Mouse (Mus musculus) gonadal fat pad, adult 2 months (tissue): ENCODE measurements around the gene Acss2. TPM values are rescaled to one million over a fixed set of nuclear protein-coding genes. Genes with fewer than 3 reads are reported as not detected.
"Not testable (repeated sequence)": the region's sequence is repeated elsewhere in the genome, so short reads cannot be mapped to it uniquely, and the experiment has no call there.

Experiments
- DNase-seq: peaks from one replicate; pipeline ENCODE4 v3.0.0-alpha.2; 2012; ENCODE audit warnings: low read depth
- polyA plus RNA-seq: library from polyadenylated mRNA; depleted of rRNA; stranded (reverse); fragments of >200 nt; gene quantifications from 2 replicates; pipeline ENCODE4 v1.2.3, GENCODE M21; 2012

Acss2 gene
- polyA plus RNA-seq, 1 experiment: 93.7 TPM

DNA sequence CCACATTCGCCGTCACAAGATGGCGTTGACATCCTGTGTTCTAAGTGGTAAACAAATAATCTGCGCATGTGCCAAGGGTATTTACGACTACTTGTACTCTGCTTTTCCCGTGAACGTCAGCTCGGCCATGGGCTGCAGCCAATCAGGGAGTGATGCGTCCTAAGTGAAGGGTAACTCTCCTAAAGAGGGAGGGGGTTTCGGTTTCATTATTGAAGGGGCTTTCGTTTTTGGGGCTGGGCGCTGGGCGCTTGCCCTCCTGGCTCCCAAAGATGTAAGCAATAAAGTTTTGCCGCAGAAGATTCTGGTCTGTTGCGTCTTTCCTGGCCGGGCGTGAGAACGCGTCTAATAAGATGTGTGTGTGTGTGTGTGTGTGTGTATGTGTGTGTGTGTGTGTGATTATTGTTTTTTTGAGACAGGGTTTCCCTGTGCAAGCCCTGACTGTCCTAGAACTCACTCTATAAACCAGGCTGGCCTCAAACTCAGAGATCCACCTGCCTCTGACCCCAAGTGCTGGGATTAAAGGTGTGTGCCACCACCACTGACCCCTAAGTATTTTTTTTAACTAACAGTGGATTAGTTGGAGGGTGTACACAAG lies 20.8 kb downstream of the Acss2 start:
- not testable (repeated sequence) for DNase-seq

DNA sequence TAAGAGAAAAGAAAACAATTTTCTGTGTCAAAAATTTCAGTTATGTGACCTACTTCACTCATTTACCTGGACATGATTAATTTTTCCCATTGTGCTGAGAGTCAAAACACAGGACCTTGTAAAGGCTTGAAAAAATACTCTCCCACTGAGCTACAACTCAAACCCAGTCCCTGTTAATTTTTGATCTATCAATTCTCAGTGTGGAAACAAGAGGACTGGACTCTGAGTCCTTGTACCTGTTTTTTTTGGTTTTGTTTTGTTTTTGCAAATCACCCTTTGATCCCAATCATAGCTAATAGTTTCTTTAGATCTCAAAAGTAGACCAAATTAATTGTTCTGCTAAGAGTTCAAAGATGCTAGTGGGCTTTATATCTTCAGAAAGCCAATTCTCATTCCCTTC lies 21.9 kb downstream of the Acss2 start:
- no peak for DNase-seq

DNA sequence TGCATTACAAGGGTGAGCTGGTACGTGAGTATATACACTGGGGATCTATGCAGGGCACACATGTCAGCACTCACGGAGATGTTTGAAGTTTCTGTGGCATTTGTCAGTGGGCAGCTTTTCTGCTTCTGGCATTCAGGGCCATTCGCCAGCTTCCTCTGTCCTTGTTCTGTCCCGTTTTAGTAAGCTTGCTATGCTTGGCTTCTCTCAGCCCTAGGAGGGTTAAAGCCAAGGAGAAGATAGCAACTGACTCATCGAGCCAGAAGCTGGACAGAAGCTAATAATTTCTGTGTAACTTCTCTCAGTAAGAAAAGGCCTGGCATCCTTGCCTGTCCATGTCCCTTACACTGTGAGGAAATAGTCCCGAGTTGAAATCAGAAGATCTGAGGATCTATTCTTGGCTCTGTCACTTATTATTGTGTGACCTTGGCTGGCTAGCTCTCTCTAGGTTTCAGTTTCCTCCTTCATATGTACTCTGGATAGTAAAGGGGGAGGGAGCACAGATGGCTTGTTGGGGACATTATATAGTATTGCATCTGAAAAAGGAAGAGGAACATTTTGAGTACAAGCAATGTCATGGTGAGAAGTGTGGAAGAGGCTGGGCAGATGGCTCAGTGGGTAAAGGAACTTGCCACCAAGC lies 23.2 kb downstream of the Acss2 start:
- DNase-seq: peak; percentile 89

DNA sequence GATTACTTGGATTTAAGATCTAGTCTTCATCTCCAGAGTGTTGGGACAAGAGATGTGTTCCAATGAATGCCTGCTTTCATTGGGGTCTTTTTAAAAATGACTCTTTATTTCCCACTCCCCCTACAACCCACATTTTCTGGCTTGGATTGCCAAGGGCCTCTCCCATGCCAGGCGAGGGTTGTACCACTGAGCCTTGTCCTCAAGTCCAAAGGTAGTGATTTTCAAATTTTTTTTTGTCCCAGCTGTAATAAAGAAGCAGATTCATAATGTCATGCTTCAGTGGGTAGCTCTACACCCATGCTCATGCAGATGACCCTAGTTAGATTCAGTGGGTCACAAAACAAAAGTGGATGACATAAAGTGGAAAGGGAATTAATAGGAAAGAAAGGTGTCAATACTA lies 29.2 kb downstream of the Acss2 start:
- no peak for DNase-seq

DNA sequence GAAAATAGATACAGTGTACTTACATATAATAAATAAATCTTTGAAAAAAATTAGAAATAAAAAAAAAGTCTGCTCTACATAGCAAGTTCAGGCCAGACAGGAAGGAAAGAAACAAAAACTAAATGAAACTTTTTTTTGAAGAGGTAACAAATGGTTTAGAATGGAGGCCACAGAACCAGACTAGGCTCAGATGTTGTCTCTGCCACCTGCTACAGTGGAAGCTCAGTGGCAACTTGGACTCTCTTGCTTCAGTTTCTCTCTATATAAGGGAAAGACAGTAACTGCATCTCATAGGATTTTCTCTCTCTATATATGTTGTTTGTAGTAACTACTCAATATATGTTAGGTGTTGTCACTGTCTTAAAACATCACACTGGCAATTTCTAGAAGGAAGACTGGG lies 34.6 kb downstream of the Acss2 start:
- DNase-seq: no peak

DNA sequence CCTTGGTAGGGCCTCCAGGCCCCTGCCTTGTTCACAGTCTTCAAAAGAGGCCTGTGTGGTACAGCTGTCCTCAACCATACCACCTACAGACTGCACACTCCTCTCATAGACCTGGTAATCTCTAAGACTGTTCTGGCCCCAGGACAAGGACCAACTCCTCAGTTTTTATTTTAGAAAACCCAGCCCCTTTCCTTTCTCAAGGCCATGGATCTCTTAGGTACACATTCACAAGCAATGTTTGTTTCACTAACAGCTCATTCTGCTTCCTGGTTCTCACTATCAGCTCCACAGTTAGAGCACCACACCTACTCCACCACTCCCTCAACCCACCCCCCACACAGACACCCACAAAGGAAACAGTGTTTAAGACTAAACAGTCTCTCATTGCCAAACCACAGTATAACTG lies 35.2 kb downstream of the Acss2 start:
- DNase-seq: no peak

DNA sequence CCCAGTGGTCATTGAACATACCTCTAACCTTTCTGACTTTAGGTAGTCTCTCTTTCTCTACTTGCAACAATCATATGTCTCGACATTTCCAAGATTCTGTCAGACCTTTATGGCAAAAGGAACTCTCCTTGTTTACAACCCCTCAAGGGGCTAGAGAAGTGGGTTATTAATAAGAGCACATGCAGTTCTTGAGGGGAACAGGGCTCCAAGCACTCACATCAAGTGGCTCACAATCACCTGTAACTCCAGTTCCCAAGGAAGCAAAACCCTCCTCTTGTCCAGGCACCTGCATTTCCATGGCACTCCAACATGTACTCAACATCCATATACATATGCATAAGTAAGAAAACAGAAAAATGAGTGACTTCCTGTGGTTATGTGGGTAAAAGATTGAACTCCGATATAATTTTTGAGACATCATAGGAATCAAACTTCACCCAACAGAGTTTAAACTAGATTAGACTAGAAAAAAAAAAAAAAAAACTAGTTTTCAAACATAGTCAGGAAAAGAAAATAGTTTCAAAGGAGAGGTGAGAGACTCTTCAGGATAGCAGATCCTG lies 36.8 kb downstream of the Acss2 start:
- DNase-seq: no peak

DNA sequence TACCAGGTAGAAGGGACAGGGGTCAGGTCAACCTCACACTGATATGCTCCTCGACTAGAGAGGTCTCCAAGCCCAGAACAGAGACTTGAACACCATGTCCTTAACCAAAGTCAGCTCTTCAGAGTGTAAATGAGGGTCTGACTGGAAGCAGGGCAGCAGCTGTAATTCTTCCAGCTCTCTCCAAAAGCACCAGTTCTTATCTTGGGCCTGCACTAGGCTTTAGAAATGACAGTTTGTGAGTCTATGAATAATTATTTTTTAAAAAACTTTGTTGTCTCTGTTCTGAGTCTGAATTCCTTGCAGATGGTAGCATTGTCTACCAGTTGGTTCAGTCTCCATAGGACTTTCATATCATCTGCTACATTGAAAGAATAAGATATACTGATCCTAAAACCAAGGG lies 44.5 kb downstream of the Acss2 start:
- DNase-seq: no peak

DNA sequence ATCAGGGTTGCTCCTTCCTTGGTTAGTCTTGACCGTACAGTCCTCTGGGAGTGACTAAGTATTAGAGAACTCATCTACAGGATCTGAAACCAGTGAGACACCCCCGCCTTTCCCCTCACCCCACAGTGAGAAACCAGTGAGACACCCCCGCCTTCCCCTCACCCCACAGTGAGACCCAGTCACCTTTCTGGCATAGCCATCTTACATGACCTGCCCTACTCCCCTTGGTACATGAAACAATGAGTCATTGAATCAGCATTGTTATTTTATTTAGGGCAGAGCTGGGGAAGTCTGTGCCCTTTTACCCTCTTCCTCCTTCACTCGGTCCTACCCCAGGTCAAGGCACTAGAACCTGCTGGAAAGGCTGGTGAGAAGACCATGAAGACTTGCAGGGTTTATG lies 45.2 kb downstream of the Acss2 start:
- DNase-seq: no peak

DNA sequence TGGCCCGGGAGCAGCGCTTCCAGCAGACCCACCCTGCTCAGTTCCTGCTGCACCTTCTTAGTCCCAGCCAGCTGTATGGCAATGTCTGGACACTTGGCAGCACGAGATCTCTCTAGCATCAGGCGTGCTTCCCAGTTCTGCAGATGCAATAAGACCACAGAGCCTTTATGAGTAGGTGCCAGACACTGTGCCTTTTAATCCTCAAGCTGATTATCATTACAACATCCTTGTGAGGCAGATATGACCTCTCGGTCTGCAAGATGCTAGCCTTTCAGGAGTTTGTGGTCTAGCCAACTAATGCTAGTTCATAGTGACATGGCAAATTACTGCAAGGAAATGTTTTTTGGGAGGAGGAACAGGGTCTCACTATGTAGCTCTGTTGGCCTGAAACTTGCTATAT lies 50.0 kb downstream of the Acss2 start:
- no peak for DNase-seq

DNA sequence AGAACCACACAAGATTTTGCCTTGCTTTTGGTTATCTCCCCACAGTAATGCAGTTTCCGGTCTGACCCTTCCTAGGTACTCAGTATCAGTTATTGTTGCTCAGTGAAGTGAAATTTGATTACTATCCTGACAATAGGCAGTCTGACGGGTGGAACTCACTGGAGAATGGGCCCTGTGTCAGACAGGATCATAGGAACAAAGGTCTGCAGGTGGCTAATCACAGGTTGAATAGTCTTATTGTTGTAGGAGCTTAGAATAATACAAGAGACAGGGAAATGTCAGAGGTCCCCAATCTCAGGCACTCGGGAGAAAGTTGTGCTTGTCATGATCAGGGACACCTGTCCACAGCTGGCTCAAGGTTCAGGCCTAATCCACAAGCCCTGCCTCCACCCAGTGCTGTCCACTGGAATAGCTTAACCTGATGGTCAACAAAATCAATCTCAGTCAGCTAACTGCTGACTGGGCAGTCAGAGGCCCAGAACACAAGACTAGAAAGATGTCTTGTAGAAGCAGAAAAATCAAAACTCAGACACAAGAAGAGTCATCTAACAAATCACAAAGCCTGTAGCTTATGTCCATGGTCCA lies 51.6 kb downstream of the Acss2 start:
- DNase-seq: no peak

DNA sequence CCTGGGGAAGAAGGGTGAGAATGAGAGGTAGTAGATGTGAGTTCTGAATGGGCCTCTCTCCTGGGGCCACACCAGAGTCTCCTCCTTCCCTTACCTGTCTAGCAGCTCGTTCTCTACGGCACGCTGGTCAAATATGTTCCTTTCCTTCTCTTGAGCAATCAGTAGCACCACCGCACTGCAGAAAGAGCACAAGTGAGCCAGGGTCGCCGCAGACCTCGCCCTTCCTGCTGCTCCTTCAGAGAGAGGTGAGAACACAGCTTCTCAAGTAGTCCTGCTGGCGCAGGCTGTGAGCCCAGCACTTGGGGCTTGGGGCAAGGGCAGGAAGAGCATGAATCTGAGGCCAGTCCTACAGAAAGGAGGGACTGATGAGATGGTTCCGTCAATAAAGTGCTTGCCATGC lies 55.3 kb downstream of the Acss2 start:
- DNase-seq: no peak

DNA sequence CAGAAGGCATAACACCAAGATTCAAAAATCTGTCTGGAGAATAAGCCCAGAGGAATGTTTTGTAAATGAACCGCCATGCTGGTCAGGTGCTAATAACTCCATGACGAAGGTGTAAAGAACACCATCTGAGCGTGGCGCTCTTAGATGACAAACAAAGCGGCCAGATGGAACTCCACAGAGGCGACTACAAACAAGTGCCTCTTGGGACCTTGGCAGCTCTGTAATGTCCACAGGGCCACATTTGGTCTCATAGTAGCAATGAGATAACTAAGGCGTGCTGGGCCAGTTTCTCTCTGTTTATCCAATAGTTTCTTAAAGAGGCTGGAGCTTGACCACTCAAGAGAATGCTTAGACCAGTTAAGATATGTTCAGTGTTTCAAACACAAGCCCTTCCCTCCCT lies 56.2 kb downstream of the Acss2 start:
- DNase-seq: no peak

DNA sequence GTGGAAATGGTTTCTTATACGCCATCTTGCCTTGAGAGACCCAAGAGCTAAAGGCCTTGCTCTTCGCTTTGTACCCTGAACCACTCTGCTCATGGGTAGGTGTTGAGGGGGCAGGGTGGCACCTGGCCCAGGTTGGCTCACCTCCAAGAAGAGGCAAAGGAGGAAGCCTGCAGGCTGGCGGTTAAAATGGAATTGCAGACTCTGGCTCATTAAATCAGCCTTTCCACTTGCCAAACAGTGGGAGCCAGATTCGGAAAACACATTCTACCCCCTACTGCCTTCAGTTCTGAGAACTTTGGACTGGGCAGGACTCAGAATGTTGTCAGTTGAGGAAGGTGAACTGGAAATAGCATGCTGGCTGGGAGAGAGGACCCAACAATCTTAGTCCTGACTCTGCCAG lies 57.0 kb downstream of the Acss2 start:
- DNase-seq: no peak

DNA sequence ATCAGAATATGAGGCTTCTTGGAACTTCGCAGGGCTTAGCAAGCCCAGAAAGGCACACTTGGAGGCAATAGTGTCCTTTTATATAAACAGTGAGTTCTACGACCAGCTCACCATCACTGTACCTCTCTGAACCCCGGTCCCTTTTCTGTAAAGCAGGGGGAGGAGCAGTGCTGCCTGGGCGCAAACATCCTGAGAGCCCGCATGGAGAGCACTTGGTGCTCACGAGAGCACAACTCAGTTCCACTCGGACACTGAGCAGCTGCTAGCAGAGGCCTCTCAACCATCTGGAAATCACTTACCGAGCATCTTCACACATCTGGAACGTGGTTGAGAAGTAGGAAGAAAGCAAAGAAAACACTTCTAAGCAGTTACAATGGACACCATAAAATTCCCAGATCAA lies 58.9 kb downstream of the Acss2 start:
- DNase-seq: no peak

DNA sequence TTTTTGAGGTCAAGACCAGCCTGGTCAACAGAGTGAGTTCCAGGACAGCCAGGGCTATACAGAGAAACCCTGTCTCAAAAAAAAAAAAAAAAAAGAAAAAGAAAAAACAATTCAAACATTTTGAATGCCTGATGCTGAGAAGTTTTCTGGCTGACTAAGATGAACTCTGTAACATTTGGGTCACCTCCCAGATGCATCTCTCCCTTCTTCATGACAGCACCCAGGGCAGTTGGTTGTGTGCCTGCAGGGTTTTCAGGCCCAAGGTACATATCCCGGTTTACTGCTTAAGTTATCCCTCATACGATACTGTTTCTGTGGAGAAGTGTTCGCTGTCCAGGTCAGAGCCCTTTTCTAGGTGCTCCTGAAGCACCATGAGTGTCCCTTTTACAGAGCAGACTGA lies 62.6 kb downstream of the Acss2 start:
- DNase-seq: no peak

DNA sequence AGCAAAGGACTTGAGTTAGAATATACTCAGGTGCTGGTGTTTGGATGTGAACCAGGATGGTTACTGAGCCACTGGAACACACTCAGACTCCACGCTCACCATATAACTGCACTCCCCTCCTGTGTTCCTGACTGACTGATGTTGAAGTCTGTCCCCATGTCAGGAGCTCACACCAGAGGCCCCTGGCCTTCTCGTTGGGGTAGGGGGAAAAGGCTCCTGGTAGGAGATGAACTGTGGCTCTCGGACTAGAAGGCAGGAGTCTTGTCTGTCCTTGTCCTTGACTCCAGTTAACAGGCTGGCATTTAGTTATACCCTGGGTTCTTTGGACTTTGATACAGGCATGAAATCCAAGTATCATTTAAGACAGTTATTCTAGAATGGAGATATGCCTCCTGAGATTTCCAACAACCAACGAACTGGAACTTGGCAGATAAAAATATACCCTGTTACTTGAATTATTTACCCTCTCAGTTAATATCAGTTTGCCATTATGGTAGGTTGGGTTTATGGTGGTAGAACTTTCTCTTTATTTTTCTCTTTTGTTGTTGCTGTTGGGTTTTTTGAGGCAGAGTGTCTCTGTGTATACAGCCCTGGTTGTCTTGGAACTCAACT lies 64.7 kb downstream of the Acss2 start:
- DNase-seq: no peak

DNA sequence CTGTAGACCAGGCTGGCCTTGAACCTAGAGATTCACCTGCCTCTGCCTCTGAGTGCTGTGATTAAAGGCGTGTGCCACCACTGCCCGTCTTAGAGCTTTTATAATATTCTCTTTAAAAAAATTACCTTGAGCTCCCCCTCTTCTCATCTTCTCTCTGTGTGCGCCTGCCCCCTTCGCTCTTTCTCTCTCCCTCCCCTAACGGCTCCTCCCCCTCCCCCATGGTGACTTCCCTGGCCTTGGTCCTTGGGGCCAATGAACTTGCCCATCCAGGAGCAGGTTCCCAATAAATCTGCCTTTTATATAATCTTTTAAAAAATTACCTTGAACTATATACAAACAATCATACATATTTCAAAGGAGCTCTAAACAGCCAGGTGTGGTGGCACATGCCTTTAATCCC lies 65.2 kb downstream of the Acss2 start:
- DNase-seq: no peak

DNA sequence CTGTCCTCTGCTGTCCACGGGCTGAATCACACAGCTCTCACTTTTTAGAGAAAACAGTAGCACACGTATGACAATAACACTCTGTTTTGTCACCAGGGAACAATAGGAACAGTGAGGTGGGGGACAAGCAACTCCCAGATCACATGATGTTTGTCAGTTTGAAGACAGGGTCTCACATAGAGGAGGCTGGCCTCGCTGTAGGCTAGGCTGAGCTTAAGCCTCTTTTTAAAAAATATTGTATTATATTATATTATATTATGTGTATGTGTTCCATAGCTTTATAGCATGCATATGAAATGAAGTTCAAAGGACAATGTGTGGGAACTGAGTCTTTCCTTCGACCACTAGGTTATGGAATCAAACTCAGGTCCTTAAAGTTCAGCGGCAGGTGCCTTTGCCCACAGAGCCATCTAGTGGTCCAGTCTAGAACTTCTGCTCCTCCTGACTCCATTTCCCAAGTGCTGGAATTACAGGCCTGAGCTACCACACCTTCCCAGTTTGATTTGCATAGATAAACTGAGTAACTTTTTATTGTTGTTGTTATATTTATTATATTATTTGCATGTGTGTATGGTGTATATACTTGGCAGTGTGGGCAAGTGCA lies 66.3 kb downstream of the Acss2 start:
- DNase-seq: no peak

DNA sequence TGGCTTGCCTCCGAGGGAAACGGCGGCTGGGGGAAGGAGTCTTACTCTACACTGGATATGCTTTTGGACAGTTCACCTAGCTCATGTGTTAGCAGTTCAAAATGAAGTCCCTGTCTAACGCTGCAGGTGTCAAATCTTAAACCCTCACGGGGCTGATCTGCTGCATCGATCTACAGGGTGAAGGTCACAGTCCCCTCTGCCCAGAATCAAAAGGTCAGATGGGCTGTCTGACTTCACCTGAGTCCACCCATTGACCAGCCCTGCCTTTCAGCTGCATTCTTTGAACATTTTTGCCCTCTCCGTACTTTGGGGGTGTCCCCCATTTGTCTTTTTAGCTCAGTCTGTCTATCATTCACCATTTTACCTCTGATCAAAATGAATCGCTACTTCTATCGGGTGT lies 67.3 kb downstream of the Acss2 start:
- DNase-seq: no peak

DNA sequence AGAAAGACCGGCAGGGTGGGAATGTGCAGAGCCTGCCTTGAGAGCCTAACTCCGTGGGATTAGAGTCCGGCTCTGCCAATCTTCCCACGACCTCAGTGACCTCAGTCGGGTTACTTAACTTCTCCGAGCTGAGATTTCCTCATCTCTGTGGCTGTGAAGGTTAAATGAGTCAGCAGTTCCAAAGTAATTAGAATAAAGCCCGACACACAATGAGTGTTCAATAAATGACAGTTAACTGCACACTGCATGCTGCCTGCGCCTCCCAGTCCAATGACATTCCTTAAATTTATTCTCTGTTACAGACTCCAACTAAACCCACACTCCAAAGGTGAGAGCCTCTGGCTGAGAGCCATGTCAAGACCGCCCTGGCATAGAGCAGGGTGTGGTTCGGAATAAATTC lies 67.7 kb downstream of the Acss2 start:
- DNase-seq: peak; percentile 51

DNA sequence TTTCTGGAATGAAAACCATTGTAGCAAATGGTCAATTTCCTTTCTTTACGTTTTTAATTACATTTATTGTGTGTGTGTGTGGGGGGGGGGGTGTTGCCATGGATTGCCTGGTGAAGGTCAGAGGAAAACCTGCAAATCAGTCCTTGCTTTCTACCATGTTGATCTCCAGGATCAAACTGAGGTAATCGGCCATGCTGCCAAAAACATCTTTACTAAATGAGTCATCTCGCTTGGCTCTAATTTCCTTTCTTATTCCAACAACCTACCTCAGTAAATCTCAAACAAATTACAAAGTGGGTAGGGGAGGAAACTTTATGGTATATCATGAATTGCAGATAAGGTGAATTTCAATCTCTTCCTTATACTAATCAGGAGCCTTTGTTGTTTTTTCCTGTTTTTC lies 70.4 kb downstream of the Acss2 start:
- DNase-seq: no peak

DNA sequence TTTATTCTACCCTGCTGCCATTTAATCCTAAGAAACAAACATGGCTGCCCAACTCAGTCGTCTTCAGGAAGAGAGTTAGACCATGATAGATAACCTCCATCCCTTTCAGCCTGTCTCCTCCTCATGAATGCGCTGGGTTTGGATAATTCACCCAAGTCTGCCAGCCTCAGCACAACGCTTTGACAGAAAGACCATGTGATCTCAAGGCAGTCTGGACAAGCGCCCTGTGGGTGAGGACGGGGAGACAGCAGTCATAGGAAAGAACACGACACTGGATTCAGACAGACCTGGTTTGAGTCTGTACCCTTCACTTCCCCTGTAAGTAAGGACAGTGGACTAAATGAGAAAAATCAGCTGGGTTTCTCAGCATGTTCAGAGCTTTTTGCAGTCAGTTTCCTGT lies 71.8 kb downstream of the Acss2 start:
- no peak for DNase-seq
